Mouse (Mus musculus) lung, embryonic 14.5 days (tissue): ENCODE data around the gene Tmem213. TPM values are rescaled to one million over a fixed set of nuclear protein-coding genes. Genes with fewer than 3 reads are reported as not detected.

Source experiments
- ATAC-seq: fragments of 200-750 bp; cut with Nextera tagmentation; 2 replicates; pipeline ENCODE4 v1.8.0; 2017; ENCODE audit warnings: mild to moderate bottlenecking, moderate TSS enrichment, moderate library complexity; ENCODE audit not compliant: insufficient read depth
- DNase-seq: peaks from one replicate; pipeline ENCODE4 v3.0.0-alpha.2; 2015
- H3K27ac ChIP-seq: fragments of 300-500 bp; sonication (generic); 2 replicates; pipeline ENCODE4 v1.5.1; 2014; ENCODE audit warnings: low read depth, mild to moderate bottlenecking, moderate library complexity
- H3K27me3 ChIP-seq: fragments of 300-500 bp; sonication (generic); 2 replicates; pipeline ENCODE4 v1.6.1; 2014; ENCODE audit warnings: low read length, control low read depth; ENCODE audit not compliant: insufficient read depth
- H3K36me3 ChIP-seq: fragments of 300-500 bp; sonication (generic); 2 replicates; pipeline ENCODE4 v1.6.1; 2014; ENCODE audit warnings: control low read depth; ENCODE audit not compliant: insufficient read depth
- H3K4me1 ChIP-seq: fragments of 300-500 bp; sonication (generic); 2 replicates; pipeline ENCODE4 v1.6.1; 2014; ENCODE audit warnings: antibody characterized with exemption, control low read depth; ENCODE audit not compliant: insufficient read depth
- H3K4me2 ChIP-seq: fragments of 300-500 bp; sonication (generic); 2 replicates; pipeline ENCODE4 v1.6.1; 2014; ENCODE audit warnings: mild to moderate bottlenecking
- H3K4me3 ChIP-seq: fragments of 300-500 bp; sonication (generic); 2 replicates; pipeline ENCODE4 v1.5.1; 2014; ENCODE audit warnings: low read depth, low read length
- H3K9ac ChIP-seq: fragments of 300-500 bp; sonication (generic); 2 replicates; pipeline ENCODE4 v1.6.1; 2014
- H3K9me3 ChIP-seq: fragments of 300-500 bp; sonication (generic); 2 replicates; pipeline ENCODE4 v1.6.1; 2016; ENCODE audit warnings: low read depth, low read length, control low read depth
- CTCF ChIP-seq: IDR thresholded peaks from 2 replicates; pipeline ENCODE4 v1.5.1; 2016; ENCODE audit warnings: antibody characterized with exemption, low read depth
- WGBS: fragments of 180-500 bp; shearing (Covaris S2); extraction: QIAGEN DNeasy Blood & Tissue Kit; methylation state at CpG from one replicate; pipeline ENCODE4 v1.1.7; 2014; 5-methylcytosine and 5-hydroxymethylcytosine counted together
- polyA plus RNA-seq: library from polyadenylated mRNA; unstranded; fragments of >200 nt; fragmentation: Nextera tagmentation; extraction: Ambion mirVana; gene quantifications from 2 replicates; pipeline ENCODE4 v1.2.1, GENCODE M21; 2014

Tmem213 gene
- polyA plus RNA-seq, 1 experiment from 2014 or later = 4.4 TPM

DNA sequence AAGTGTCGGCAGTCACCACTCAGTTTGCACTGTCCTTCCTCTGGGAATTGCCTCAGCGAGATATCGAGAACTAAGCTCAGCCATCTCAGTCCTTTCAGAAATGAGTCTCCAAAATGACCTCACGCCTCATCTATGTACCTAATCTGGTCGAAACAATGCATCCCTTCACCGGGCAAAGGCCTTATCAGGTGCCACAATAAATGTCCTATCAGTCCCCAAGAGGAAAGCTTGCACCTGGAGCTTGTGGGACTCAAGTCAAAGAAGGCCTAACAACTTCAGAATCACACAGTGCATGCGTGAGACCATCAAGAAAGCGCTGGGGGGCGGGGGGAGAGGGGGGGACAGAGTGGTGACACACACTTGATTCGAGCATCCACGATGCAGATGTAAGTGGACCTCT, 43.2 kb downstream of the Tmem213 start:
- H3K9ac ChIP-seq = no peak overlapping the region
- 0 out of 2 replicates have a peak, but pooled peaks cover 18% of the 10 kb centered on the region for H3K36me3 ChIP-seq
- no peaks in the 10 kb centered on the region for H3K27me3 ChIP-seq
- no peaks in the 10 kb centered on the region for H3K4me1 ChIP-seq
- no peaks in the 10 kb centered on the region for H3K9me3 ChIP-seq
- no peak for DNase-seq
- TF ChIP-seq CTCF = no peak
- 0 out of 2 replicates have a peak, but pooled peaks have one; percentile 12 for ATAC-seq
- no peak overlapping the region for H3K4me3 ChIP-seq
- WGBS = 55% methylated on average over 11 of the region's 11 CpGs
- no peak overlapping the region for H3K4me2 ChIP-seq
- H3K27ac ChIP-seq = no peak overlapping the region

DNA sequence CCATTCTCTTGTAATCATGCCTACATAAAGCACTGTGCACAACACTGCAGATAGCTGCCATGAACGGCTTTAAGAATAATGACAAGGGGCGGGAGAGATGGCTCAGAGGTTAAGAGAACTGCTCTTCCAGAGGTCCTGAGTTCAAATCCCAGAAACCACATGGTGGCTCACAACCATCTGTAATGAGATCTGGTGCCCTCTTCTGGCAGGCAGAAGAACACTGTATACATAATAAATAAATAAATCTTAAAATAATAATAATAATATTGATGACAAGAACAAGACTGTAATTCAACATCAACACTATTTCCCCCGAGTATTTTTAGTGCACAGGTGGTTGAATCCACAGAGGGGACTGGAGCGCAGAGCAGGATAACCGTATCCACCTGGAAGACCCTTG, 47.1 kb downstream of the Tmem213 start:
- DNase-seq (no peak), ATAC-seq (no peak)
- TF ChIP-seq CTCF = peak; percentile 32; the same call in 1 of the 2 replicates
- Histone ChIP-seq H3K4me2 (no peak overlapping the region), H3K36me3 (0 out of 2 replicates have a peak, but pooled peaks cover 10% of the 10 kb centered on the region), H3K27ac (no peak overlapping the region), H3K27me3 (no peaks in the 10 kb centered on the region), H3K9me3 (no peaks in the 10 kb centered on the region), H3K9ac (no peak overlapping the region), H3K4me3 (no peak overlapping the region), H3K4me1 (no peaks in the 10 kb centered on the region)
- WGBS = 90% methylated on average over 5 of the region's 5 CpGs

DNA sequence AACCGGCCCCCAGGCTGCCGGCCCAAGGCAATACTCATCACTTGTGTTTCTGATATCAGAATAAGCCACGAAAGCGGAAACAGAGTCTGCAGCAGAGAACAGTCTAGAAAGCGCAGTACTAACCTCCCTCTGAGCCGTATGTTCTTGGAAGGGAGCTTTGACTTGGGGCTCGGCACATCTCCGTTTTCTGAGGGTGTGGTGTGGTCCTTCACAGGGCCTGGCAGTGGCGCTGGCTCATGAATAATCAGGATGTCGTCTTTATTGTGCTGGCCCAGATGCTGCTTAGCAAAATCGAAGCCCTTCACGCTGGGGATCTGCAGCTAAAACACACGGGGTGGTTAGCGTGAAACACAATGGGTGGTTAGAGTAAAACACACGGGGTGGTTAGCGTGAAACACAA, 48.9 kb downstream of the Tmem213 start:
- WGBS = 84% methylated on average over 16 of the region's 16 CpGs
- Histone ChIP-seq H3K9me3 (no peaks in the 10 kb centered on the region), H3K4me1 (no peaks in the 10 kb centered on the region), H3K36me3 (0 out of 2 replicates have a peak, but pooled peaks cover 10% of the 10 kb centered on the region), H3K4me3 (no peak overlapping the region), H3K27ac (no peak overlapping the region), H3K27me3 (no peaks in the 10 kb centered on the region), H3K4me2 (no peak overlapping the region), H3K9ac (no peak overlapping the region)
- DNase-seq (no peak), ATAC-seq (no peak)
- no peak for TF ChIP-seq CTCF

DNA sequence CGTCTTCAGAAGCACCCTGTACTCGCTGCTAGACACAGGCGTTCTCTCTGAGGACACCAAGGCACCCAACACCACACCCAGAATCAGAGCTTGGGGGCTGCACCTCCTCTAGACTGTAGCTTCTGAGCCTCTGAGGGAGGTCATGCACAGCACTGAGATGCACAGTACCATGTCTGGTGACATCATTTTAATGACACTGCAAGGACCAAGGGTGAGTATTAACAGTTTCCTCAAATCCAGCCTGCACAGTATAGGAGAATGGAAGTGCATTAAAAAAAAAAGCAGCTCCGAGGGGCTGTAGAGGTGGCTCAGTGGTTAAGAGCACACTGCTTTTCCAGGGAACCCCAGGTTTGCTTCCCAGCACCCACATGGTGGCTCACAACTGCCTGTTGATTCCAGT, 50.5 kb downstream of the Tmem213 start:
- Histone ChIP-seq H3K27ac (no peak overlapping the region), H3K9ac (no peak overlapping the region), H3K27me3 (no peaks in the 10 kb centered on the region), H3K9me3 (no peaks in the 10 kb centered on the region), H3K4me2 (no peak overlapping the region), H3K36me3 (0 out of 2 replicates have a peak, but pooled peaks cover 6% of the 10 kb centered on the region), H3K4me1 (no peaks in the 10 kb centered on the region), H3K4me3 (no peak overlapping the region)
- ATAC-seq (no peak), DNase-seq (no peak)
- no peak for TF ChIP-seq CTCF
- WGBS = 84% methylated on average over 4 of the region's 4 CpGs

DNA sequence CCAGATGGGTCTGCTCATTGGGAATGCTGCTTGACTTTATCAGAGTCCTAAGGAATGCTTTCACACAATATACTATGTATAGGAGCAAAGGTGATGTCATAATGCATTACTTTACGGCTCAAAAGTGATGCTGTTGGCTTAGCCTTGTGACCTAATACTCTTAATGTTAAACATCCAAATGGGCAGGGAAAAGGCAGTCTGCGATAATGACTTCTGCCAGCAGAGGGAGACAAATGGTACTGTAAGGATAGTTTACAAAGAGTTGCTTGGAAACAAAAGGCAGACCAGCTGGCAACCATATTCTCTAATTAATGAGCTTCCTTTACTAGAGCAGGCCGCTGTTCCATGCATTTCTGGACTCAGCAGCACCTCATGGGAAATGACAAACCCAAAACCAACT, 51.0 kb downstream of the Tmem213 start:
- Histone ChIP-seq H3K27me3 (no peaks in the 10 kb centered on the region), H3K9ac (no peak overlapping the region), H3K36me3 (0 out of 2 replicates have a peak, but pooled peaks cover 6% of the 10 kb centered on the region), H3K9me3 (no peaks in the 10 kb centered on the region), H3K4me2 (no peak overlapping the region), H3K27ac (0 out of 2 replicates have a peak overlapping the region, but pooled peaks have one; percentile 0), H3K4me1 (no peaks in the 10 kb centered on the region), H3K4me3 (no peak overlapping the region)
- ATAC-seq = peak; percentile 81
- peak; percentile 97 for DNase-seq
- peak; percentile 91 for TF ChIP-seq CTCF
- WGBS = 5% methylated on average over 3 of the region's 3 CpGs

DNA sequence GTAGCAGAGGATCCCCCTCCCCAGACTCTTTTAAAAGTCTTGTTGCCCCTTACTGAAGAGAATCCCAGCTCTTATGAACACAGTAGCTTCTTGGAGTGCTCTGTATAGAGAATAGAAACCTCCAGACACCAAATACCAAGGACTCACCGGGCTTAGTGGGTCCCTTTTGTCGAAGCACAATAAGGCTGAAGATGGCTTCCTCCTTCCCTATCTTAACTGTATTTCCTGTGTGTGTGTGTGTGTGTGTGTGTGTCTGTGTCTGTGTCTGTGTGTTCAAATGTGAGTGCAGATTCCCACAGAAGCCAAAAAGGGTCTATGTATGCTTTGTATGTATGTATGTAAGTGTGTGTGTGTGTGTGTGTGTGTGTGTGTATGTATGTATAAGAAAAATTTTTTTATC, 51.5 kb downstream of the Tmem213 start:
- ATAC-seq = peak; percentile 45; the same call in 1 of the 2 replicates
- peaks cover 8% of the 10 kb centered on the region; the same call in 1 of the 2 replicates for H3K36me3 ChIP-seq
- H3K9ac ChIP-seq = no peak overlapping the region
- H3K4me2 ChIP-seq = no peak overlapping the region
- H3K4me1 ChIP-seq = no peaks in the 10 kb centered on the region
- 66% methylated on average over 2 of the region's 2 CpGs for WGBS
- no peak for DNase-seq
- H3K27ac ChIP-seq = 0 out of 2 replicates have a peak overlapping the region, but pooled peaks have one; percentile 0
- no peak for TF ChIP-seq CTCF
- H3K27me3 ChIP-seq = no peaks in the 10 kb centered on the region
- H3K4me3 ChIP-seq = no peak overlapping the region
- H3K9me3 ChIP-seq = no peaks in the 10 kb centered on the region

DNA sequence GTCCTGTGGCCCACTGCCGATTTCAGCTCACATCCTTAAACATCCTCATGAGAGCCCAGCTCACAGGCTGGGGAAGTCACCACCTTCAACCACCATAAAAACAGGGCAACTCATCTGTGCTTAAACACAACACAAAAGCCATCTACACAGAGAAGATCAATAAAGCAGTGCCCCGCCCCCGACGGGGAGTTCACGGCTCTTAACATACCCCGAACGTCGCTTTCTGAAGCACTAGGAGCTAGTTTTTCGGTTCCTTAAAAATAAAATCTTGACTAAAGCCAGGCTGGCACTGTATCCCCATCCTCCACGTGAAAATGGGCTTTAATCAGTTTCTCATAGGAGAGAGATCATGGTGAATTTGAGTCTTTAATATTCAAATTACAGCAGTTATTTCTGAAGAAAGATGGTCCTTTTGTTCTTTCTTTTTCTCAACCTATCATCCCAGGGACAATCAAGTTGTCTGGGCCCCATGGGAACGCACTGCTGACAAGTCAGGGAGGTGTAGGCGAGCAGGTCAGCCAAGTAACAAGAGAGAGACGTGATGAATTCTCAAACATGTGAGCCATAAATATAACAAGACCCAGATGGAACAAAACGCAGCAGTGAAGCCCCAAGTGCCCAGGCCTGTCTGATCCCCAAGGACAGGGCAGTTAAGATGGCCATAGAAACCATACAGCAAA, 53.9 kb downstream of the Tmem213 start:
- Histone ChIP-seq H3K4me2 (no peak overlapping the region), H3K36me3 (peaks cover 19% of the 10 kb centered on the region; the same call in 1 of the 2 replicates), H3K9me3 (no peaks in the 10 kb centered on the region), H3K4me1 (no peaks in the 10 kb centered on the region), H3K9ac (no peak overlapping the region), H3K27ac (no peak overlapping the region), H3K4me3 (no peak overlapping the region), H3K27me3 (no peaks in the 10 kb centered on the region)
- DNase-seq = no peak
- ATAC-seq = no peak
- no peak for TF ChIP-seq CTCF
- 76% methylated on average over 14 of the region's 14 CpGs for WGBS
